Mouse (Mus musculus) regulatory T cell (primary cell): ENCODE data around the gene 1700092M07Rik.

Experiments
- in situ Hi-C: fragments of 300-600 bp; cut with MboI, MseI; formaldehyde crosslinking; loops from one replicate; pipeline ENCODE4 v1.15.1; 2025; ENCODE audit warnings: high pct_unique_total_duplicates

1700092M07Rik gene

DNA sequence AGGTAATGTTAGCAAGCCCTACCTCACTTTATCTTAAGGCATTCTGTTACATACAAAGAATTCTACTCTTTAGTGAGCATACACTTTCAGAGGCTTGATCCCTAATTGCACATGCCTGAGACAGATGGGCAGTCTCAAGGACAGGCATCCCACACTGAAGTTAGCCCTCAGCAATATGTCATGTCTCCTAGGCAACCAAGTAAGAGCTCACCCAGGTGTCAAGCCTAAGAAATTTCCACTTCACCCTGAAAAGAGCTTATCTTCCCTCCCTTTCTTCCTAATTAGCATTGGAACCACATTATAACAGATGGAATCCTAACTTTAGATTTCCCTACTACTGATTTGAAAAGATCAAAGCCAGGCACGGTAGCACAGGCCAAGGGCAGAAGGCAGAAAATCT is 48.7 kb downstream of the 1700092M07Rik start:
- in situ Hi-C loops = loop anchor here (25.0 kb wide), 1 partner anchor 1752 kb away; the partner anchor contains the start of gene Stip1

DNA sequence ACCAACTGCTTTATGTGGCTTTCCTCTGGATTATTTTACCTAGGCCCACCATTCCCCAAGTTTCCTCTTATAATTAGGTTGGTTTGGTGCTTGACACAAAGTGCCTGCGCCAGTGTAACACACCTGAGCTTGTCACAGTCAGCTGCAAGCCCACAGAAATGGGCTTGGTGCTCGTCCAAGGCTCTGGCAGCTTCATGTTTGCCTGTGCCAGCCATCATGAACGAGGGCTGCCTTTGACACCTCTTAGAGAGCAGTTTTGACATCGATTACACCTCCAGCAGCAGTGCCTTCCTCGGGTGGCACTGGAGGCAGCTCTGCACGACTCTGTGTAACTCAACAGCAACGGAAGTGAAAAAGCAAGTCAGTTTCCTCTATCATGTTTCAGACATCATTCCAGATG is 49.7 kb downstream of the 1700092M07Rik start:
- in situ Hi-C loops = loop anchor here (5.0 to 25.0 kb wide), 2 partner anchors 1288 to 1753 kb away; partner anchors contain the start of gene Stip1
